Mouse (Mus musculus): ENCODE results near the gene Tinagl1.

The Tinagl1 gene

GRCm38 (mm10) chr4:130148405-130148804 is 26.5 kb downstream of the Tinagl1 start:
- DNase-seq (ENCODE audit: low read depth in 2 of 2, low spot score in 2 of 2): no peak

GRCm38 (mm10) chr4:130141786-130142185 is 33.1 kb downstream of the Tinagl1 start:
- DNase-seq (ENCODE audit: low read depth in 2 of 2, low spot score in 2 of 2): no peak

- no peak for DNase-seq (ENCODE audit: low read depth in 2 of 2, low spot score in 2 of 2)
Measured at GRCm38 (mm10) chr4:130140992-130141402, 33.9 kb downstream of the Tinagl1 start.

- DNase-seq (ENCODE audit: low read depth in 2 of 2, low spot score in 2 of 2): no peak
Measured at GRCm38 (mm10) chr4:130139214-130139492, 35.8 kb downstream of the Tinagl1 start, which contains the start of gene Hcrtr1. Gene Hcrtr1, minus strand, starts transcription at chr4:130139359.

GRCm38 (mm10) chr4:130138441-130139213 is 36.3 kb downstream of the Tinagl1 start:
- DNase-seq (ENCODE audit: low read depth in 2 of 2, low spot score in 2 of 2): peak; percentile 7 to 8

DNA sequence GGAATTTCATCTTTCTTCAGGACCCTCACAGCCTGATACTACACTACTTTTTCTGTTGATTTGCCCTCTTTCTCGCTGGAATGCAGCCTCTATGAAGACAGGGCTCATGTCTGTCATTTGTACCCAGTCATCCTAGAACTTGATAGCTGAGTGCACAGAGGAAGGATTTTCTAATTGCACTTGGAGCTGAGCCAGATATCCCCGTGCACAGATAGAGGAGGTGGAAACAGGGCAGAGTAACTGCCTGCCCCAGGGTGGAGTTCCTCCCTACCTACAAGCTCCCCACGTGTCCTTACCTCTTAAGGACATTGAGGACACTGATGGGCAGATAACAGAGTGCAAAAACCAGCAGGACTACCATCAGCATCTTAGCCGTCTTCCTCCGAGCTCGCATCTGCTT is 41.5 kb downstream of the Tinagl1 start:
- DNase-seq (ENCODE audit: low read depth in 2 of 2, low spot score in 2 of 2): no peak

GRCm38 (mm10) chr4:130131448-130132105 is 43.3 kb downstream of the Tinagl1 start:
- DNase-seq (ENCODE audit: low read depth in 2 of 2, low spot score in 2 of 2): no peak

DNA sequence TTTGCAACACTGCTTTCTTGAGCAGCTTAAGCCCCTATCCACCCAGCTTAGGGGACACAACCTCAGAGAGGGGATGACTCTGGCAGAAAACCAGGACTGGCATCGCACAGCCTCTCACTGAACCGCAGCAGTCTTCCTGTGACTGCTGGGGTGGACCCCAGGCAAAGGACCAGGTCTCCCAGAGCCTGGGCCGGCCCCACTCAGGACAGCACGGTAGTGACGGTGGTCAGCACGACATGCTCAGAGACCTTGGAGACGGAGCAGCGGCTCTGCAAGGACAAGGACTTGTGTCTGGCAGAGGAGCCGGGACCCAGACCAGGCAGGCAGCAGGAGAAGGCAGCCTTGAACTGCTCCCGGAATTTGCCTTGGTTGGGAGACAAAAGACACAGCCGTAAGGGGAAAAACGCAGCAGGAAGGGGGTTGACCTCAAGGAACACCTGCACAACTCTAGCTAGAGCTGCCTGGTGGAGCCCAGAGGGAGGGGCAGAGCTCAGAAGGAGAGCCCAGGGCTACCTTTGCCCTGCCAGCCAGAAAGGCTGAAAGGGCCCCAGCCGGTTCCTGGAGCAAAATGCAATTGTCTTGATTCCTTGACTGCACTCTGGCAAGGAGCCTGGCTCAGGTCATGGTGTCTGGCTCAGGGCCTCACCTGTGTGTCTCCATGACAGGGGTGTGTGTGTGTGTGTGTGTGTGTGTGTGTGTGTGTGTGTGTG is 44.1 kb downstream of the Tinagl1 start:
- DNase-seq (ENCODE audit: low read depth in 2 of 2, low spot score in 2 of 2): no peak

DNA sequence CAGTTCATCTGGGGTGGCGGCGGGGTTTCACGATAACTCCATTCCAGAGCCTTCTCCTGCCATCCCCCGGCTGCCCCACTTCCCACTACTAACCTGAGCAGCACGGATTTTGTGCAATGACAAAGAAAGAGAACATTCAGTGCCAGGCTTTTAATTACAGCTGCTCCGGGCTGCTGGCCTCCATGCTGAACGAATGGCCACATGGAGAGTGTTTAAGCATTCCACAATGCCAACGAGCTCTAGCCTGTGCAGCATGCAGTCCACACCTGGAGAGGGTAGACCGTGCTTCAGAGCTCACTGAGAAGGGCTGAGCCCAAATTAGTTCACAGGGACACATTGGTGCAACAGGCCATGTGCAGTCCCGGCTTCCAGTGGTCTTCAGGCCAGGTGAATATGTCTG is 44.8 kb downstream of the Tinagl1 start:
- DNase-seq (ENCODE audit: low read depth in 2 of 2, low spot score in 2 of 2): no peak

- DNase-seq (ENCODE audit: low read depth in 2 of 2, low spot score in 2 of 2): no peak
Measured at GRCm38 (mm10) chr4:130128907-130129306, 46.0 kb downstream of the Tinagl1 start.

DNA sequence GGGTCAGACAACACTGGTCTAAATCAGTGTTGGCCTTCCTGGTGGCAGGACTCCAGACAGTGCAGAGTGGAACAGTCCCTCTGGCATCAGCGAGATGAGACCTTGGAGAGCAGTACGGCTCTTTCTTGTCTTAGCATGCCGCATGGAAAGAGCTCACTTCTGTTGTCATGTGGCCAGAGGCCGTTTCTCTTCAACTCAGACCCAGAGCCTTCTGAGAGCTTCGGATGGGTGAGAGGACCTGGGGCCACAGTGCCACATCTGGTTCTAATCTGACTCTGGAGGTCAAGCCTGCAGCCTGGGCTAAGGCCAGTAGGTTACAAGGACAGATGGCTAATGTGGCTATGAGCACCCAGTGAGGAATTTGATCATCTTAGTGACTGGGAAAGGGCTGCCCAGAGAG is 49.0 kb downstream of the Tinagl1 start:
- no peak for DNase-seq (ENCODE audit: low read depth in 2 of 2, low spot score in 2 of 2)

DNA sequence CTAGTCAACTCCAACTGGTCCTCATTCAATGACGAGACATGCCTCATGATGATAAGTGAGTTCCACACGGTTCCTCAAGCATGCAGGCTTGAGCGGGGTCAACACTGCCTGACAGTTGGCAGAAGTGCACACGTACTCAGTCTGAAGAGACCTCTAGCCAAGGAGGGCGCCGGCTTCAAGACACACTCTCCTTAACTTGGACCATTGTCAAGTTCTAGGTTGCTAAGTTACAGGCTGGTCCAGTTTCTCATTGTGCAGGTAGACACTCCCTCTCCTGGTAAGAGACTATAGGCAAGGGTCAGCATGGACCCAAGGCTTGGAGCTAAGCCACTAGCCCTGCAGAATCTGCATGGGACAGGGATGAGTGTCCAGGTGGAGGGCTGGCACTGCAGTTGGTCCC is 49.8 kb downstream of the Tinagl1 start:
- no peak for DNase-seq (ENCODE audit: low read depth in 2 of 2, low spot score in 2 of 2)

GRCm38 (mm10) chr4:130124110-130124509 is 50.8 kb downstream of the Tinagl1 start:
- DNase-seq (ENCODE audit: low read depth in 2 of 2, low spot score in 2 of 2): no peak

DNA sequence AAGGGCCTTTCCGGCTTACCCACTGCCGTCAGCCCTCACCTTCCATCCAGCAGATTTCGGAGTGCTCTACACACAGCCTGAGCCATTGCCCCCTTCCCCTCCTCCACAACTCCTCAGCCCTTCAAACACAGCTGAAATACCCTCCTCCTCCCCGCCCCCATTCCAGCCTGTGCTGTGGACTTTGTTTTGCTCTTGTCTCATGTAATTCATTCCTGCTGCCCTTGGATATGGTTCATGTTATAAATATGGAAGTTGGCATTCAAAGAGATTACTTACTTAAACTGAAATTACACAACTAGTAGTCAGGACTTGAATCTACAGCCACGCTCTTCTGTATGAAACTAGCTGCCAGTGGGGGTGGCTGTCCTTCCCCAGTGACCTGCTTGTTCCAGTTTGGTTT is 51.9 kb downstream of the Tinagl1 start:
- no peak for DNase-seq (ENCODE audit: low read depth in 2 of 2, low spot score in 2 of 2)

DNA sequence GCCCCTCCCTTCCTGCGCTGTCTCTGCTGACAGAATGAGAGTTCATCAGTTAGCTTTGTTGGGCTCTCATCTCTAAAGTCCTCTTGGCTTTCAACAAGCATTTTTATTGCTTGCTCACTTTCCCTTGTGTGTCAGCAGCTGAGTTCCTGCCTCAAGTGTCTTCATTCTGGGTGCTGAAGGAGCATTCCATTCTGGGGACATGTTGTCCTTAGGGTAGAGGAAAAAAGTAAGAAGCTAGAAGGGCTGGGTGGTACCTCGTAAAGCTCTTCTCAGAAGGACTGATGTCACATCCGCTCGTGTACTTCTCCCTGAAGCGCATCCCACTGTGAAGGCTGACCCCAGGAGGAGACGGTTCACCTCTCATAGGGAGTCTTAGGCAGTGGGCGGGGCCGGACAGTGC is 53.4 kb downstream of the Tinagl1 start:
- no peak for DNase-seq (ENCODE audit: low read depth in 2 of 2, low spot score in 2 of 2)

DNA sequence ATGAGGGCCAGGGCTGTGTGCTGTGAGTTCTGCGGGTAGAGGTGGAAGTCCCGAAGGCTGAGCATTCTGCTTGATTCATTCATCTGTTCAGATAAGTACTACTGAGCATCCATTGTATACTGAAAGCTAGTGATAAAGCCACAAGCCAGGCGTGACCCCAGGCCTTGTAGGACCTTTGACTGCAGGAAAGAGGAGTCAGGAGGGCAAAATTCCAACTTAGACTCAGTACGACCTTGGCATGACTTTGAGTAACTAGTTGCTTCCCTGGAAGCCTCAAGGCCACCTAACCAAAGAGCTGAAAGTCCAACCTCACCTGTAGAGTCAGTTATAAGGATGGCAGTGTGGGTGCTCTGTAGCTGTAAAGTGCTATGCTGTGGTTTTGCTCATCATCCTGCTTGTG is 54.2 kb downstream of the Tinagl1 start:
- DNase-seq (ENCODE audit: low read depth in 2 of 2, low spot score in 2 of 2): no peak

All from CD8-positive naive resting alpha-beta T cell, adult 2 months (primary cell).